Mouse (Mus musculus) spleen, embryonic (tissue): ENCODE measurements around the gene Rnf186.

Experiments
- CTCF ChIA-PET: fragments of 350-600 bp; sonication (Branson Sonifier 250); formaldehyde crosslinking; loops from one replicate; lab custom pipeline; 2022; lab: Charles Lee

The Rnf186 gene

DNA sequence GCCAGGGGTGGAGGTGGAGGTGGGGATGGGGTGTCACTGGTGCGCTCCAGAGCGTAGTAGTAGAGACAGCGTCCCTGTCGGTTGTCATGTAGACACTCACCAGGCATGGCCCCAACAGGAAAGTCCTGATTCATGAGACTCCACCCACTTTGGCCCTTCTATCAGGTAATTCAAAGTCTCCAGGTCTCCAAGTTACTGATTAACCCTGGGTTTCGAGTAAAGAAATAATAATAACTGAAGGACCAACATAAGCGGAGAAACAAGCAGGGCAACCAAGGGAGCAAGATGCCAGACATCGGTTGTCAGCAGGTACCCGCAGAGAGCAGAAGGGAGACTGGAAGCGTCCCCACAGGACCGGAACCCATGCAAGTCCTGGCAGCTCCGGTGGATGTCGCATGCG lies at the start of gene Rnf186:
Gene Rnf186 (plus strand): TSS at position 247 of the 400 bp plus-strand sequence.
- CTCF ChIA-PET = no interaction called here

DNA sequence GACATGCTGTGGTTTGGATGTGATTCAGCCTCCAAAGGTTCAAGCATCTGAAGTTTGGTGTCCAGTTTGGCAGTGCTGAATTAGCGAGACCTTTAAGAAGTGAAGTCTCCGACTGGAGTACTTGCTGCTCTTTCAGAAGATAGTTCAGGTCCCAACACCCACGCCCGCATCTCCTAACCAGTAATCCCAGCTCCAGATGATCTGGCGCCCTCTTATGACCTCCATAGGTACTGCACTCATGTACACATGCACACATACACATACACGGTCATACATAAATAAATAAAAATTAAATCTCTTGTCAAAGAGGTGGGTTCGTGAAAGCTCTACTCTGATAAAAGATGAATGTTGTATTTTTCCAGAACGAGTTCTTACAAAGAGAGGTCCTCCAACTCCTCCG lies 49.6 kb upstream of the Rnf186 start:
- CTCF ChIA-PET = no interaction called here

DNA sequence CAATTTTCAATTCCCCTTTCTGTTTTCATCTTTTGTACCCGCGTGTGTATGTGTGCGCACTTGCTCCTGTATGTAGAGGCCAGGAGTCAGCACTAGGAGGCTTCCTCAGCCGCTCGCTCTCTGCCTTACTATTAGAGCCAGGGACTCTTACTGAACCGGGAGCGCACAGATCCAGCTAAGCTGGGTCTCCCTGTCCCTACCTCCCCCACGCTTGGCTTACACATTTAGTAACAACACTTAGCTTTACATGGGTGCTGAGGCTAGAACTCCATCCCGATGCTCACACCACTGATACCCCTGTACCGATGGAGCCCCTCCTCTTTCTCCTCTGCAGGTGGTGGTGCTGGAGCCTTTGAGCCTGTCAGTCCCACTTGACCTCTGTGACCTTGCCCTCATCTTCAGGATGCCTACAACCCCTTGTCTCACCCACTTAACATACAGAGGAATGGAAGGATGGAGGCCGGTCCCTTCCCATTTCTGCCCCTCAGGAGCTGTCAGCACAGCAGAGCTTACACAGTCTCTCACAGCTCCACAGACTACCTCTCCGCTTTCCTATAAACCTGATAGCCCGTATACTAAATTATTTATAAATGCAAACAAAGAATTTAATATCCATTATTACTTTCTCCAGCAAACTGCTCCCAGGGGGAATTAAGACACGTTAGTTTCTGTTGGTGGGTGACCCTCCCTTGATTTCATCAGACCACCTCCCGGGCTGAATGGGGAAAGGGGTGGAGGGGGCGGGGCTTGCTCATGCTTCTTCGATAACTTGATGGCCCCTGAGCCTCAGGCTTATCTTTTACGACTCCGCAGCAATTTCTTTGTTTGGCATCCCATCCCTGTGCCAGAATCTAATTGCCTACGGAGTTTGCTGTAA lies 45.4 kb upstream of the Rnf186 start:
- CTCF ChIA-PET = interaction anchor here (1.2 kb wide), 1 partner anchor 22 kb away, joined by 3 read pairs; no protein-coding TSS in a partner anchor

DNA sequence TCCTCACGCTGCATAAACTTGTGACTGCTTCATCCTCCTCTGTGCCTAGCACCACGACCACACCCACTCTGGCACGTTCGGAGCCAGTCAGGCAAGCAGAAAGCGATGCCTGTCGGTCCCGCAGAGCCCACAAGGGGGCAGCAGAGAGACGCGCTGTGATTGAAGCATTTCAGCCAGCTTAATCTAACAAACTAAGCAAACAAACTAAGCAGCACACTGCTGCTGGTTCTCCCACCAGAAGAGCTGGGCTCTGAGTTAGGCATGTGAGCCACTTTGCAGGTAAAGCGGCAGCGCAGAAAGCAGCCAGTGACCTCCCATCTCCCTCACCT lies 44.8 kb upstream of the Rnf186 start:
- CTCF ChIA-PET = interaction anchor here (1.2 kb wide), 1 partner anchor 21 kb away, joined by 3 read pairs; no protein-coding TSS in a partner anchor

DNA sequence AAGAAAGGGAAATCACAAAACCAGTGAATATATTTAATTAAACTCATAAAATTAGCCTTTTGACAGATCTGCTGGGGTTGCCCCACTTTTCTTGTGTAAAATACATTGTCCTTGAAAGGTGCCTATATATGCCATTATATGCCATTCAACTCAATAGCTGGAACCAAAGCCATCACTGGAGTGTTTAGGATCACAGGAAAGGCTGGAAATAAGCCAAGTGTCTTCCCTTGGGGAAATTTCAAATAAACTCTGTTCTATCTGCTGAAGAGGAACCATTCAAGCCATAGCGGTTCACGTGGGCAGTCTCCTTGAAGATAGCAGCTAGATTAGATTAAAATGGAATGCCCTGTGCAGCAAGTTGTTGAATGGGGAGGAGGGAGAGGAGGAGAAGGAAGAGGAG lies 41.4 kb upstream of the Rnf186 start:
- CTCF ChIA-PET = no interaction called here

DNA sequence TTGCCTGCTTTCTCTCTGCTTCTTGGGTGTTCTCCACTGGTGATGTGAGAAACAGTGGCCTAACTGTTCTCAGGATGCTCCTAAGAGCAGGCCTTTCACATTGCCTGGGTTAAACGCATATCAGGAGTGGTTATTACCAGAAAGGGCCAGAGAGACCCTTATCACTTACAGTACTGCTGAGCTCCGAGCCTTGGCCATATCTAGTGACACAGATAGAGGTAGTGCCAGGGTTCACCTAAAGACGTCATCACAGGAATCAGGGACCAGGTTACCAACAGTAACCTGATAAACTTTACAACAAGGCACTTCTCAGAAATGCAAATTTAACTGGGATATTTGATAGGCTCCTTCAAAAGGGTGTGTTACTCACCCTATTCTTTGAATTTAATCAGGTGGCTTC lies 33.0 kb upstream of the Rnf186 start:
- CTCF ChIA-PET = no interaction called here

DNA sequence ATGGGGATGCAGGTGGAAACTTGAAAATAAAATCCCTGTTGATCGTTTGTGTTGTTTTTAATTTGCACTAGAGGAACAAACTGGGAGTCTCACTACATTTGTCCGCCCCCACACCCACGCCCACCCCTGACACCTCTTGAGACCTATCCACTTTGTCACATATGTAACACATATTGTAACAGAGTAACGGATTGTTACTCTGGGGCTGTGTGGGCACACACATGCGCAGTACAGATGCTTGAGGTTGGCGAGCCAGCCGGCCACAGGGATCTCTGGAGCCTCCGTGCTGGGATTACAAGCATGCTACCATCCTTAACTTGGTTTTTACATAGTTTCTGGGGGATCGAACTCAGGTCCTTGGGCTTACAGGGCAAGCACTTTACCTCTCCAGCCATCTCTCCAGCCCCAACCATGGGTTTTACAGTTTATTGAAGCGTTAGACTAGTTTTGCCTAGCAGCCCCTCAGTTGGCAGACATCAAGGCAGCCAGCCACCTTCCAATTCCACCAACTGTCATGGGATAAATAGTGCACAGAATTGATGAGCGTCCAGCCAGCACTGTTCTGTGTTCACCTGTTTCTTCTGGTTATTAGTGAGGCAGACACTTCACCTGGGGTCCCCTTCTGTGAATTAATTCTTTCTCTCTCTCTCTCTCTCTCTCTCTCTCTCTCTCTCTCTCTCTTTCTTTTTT lies 32.3 kb upstream of the Rnf186 start:
- CTCF ChIA-PET = no interaction called here

DNA sequence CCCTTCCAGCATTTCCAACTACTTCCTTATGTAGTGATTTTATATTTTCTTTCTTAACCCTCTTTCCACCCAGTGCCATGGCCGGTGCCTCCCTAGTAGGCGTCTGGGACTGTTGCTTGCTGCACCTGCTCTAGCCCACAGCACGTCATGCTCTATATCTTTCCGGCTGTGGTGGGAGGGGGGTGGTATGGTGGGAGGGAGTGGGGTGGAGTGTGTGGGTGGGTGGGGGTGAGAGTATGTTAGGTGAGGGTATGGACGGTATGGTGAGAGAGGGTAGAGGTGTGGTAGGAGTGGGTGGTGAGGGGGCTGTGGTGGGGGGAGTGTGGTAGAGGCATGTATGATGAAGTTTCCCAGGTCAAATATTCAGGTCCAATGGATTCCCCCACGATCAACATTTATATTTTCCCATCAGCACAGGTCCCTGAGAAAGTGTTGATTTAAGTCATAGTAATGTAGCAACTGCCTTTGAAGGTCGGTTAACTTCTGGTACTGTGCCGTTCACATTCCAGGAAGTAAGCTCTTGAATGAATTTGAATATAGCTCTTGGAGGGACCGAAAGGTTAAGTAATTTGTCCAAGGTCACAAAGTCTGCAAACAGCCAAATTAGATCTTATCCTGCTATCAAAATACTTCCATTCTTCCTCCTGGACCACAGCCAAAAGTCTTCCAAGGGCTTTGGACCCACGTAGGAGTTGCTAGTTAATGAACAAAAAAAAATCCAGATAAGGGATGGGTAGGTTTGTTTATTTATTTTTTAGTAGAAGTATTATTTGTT lies 28.2 kb upstream of the Rnf186 start:
- CTCF ChIA-PET = interaction anchor here (0.5 kb wide), 1 partner anchor 37 kb away, joined by 4 read pairs; no protein-coding TSS in a partner anchor

DNA sequence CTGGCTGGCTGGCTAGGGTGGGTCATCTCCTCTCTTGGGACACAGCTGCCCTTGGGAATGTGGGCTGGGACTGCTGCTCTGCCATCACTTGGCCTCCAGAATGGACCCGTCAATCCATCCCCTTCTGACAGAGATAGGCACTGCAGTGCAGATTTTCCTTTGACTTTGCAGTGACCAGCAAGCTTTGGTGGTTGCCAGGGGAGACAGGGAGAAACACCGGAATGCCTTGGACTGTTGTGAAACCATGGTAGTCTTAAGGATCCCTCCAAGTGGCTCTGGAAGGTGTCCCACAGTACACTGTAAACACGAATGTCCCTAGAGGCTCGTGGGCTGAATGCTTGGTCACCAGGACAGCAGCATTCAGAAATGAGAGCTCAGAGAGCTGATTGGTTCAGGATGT lies 27.4 kb upstream of the Rnf186 start:
- CTCF ChIA-PET = no interaction called here

DNA sequence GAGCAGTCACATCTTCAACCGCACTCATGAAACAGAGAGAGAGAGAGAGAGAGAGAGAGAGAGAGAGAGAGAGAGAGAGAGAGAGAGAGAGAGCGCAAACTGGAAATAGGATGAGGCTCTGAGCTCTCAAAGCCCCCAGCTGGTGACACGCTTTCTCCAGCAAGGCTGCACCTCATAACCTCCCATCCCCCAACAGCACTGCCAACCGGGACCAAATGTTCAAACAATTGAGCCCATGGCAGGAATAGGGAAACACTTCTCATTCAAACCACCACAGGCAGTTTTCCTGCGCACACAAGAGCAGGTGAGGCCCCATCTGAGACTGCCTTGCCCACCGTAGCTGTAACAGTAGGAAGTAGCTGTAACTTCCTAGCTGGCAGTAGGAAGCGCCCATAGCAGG lies 25.5 kb upstream of the Rnf186 start:
- CTCF ChIA-PET = no interaction called here

DNA sequence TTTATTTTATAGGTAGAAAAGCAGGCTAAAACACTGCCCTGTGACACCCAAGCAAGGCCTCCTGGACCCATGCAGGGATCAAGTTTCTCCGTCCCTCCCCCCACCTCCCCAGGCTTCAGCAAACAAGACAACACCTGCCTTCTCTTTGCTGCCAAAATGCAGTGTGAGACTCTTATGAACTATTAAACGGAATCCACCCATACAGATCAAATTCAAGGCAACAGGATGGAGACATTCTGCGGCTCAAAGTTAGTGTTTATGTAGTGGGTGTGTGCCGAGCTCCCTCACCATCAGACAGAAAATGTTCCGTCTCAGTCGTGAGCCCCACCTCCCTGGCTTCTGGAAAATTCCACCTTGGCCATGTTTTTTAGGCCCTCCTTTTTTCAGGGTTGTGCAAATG lies 24.9 kb upstream of the Rnf186 start:
- CTCF ChIA-PET = no interaction called here

DNA sequence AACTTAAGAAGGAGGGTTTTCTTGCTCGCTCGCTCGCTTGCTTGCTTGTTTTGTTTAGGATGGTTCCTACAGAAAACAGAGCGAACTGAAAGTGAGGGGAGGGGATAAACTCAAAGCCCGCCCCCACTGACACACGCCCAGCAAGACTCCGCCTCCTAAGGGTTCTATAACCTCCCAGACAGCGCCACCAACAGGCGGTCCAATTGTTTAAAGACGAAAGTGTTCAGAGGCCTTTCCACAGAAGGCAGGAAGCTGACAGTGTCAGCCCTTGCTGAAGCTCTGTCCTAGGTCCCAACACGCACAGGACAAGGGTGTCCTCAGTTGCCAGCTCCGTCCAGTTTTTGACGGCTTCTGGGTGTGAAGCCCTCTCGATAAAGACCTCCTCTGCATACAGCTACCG lies 23.2 kb upstream of the Rnf186 start:
- CTCF ChIA-PET = interaction anchor here (0.6 to 1.7 kb wide), 4 partner anchors 22 to 497 kb away, joined by 3 to 6 read pairs (median 3); no protein-coding TSS in a partner anchor

DNA sequence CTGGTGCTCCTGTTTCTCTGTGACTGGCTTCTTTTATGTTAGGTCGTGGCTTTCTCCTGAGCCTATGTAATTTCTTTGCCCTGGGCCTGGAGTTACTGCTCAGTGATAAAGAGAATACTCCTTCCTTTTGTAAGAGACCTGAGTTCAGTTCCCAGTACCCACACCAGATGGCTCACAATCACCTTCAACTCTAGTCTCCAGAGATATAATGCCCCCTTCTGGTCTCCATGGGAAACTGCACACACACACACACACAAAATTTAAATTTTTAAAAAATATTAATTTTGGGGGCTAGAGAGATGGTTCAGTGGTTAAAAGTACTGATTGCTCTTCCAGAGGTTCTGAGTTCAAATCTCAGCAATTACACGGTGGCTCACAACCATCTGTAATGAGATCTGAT lies 18.7 kb upstream of the Rnf186 start:
- CTCF ChIA-PET = no interaction called here

DNA sequence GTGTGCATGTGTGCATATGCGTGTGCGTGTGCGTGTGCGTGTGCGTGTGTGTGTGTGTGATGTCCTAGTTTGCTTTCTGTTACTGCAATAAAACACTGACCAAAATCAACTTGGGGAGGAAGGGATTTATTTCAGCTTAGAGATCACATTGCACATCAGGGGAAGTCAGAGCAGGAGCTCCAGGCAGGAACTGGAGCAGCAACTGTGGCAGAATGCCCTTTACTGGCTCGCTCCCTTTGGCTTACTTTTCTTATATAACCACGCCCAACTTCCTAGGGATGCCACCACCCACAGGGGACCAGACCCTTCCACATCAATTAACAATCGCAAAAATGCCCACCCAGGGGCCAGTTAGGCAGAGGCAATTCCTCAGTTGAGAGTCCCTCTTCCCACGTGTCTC lies 8.3 kb upstream of the Rnf186 start:
- CTCF ChIA-PET = no interaction called here

DNA sequence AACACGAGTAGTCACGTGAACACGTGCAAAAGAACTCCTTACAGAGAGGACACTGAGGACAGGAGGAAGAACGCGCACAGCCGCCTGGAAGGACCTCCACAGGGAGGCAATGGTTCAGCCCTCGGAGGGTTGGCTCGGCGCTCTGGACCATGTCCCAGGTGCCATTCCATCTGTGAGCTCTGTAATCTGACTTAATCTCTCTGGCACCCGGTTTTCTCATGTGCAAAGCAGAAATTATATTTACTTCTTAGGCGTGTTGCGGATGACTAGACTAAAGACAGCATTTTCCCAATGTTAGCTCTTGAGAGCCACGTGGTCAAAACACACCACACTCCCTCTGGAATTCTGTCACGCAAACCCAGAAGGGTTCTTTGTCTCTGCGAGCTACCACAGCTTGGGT lies 7.8 kb upstream of the Rnf186 start:
- CTCF ChIA-PET = no interaction called here

DNA sequence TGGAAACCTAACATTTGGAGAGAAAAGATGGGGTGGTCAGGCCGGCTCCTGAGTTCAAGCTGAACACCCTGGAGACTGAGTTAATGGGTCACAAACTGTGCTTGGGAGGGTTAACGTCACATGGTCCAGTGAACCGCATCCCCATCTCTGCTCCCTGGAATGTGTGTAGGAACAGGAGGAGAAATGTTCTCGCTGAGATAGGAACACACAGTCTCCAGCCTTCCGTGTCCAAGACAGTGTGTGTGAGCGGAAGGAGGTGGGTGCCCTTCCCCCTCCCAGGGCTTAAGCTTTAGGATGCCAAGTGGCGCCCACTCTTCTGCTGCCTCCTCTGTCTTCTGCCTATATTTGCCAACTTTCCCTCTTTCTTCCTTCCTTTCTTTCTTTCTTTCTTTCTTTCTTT lies 7.0 kb upstream of the Rnf186 start:
- CTCF ChIA-PET = interaction anchor here (0.7 kb wide), 1 partner anchor 426 kb away, joined by 3 read pairs; no protein-coding TSS in a partner anchor

DNA sequence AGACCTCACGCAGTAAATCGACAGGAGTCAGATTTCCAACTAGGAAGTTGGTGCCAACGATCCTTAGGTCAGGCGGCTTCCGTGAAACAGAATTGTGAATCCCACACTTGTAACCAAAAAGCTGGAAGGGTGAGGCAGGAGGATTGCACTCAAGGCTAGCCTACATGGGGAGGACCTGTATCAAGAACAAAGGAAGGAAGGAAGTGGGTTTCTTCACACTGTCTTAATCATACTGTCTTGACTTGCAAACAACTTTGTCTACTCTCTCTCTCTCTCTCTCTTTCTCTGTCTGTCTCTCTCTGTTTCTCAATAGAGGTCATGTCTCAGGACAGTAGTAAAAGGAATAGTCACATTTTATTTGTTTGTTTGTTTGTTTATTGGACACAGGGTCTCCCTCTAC lies 4.2 kb upstream of the Rnf186 start:
- CTCF ChIA-PET = no interaction called here

DNA sequence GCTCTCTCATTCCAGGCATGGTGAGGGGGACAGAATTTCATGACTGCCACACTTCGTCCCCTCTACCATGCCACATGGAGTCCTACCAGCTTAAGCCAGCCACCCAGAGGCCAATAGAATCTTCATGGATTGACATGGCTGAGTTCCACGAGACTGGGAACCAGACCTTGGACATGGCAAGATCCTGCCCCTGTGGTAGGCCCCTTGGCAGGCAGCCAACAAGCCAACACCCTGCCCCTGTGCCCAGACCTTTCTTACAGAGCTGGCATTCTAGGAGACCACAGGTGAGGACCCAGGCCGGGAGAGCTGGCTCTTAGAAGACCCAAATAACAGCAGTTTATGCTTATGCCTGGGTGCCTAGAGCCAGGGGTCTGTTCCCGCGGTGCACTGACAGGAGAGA lies 1.0 kb upstream of the Rnf186 start:
- CTCF ChIA-PET = no interaction called here

DNA sequence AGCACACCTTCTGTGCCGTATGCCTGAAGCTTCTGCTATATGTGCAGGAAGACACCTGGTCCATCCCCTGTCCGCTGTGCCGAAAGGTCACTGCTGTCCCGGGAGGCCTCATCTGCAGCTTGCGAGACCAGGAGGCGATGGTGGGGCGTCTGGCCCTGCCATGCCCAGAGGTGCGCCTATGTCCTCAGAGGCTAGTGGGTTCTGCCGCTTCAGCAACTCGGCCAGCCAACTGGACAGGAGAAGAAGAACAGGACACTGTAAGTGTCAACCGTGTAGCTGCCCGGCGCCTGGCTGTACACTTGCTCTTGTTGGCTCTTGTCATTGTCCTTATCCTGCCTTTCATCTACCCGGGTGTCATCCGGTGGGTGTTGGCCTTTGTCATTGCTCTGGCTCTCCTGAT lies 573 bp downstream of the Rnf186 start:
- CTCF ChIA-PET = no interaction called here

DNA sequence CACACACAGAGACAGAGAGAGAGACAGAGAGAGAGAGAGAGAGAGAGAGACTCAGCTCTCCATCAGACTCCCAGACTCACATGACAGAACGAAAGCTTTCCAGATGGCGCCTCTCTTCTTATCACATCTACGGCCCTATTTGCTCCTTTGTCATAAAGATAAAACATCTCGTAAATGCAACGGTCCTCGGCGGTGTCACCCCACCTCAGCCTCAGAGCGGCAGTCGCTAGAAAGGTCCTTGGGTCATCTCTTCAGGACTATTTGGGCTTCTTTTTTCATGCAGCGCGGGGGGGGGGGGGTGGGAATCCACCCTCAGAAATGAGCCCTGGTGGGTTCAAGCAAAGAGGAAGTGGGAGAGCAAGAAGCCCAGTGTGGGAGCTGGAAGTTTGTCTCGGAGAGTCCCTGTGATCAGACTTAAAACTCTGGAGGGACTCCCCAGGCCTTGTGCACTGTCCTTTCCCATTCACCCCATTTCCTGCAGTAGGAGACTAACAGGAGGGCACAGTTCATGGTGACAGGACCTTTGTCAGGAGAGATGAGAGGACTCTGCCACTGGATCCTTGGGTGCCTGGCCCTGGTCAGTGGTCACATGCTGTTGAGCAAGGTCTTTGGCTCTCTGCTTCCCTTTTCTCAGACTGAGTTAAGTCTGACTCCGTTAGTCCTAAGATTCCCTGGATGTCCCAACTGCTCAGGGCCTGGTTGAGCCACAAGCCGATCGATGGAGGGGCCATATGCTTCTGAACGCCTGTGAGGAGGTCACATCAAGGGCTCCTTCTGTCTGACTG lies 2.1 kb downstream of the Rnf186 start:
- CTCF ChIA-PET = interaction anchor here (0.6 kb wide), 1 partner anchor 25 kb away, joined by 3 read pairs; no protein-coding TSS in a partner anchor

DNA sequence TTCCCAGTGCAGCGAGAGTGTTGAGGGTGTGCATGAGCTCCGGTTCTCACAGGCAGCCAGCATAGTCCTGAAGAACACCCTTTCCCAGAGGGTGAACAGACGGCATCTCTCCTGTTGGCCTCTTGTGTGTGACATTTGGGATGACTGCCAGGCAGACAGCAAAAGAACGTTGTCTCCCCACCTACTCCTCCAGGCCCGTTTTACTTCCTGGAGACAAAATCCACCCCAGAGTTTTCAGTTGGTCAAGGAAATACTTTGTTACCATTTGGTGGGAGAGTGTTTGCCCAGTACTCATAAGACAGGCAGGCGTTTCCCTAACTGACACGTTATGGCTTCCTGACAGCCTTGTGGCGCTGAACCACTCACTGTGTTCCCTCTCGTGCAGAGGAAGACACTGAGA lies 2.8 kb downstream of the Rnf186 start:
- CTCF ChIA-PET = no interaction called here
